Mouse (Mus musculus): ENCODE data around the gene Cacna1s.

GRCm38 (mm10) chr1:136050312-136051012 is 2.1 kb upstream of the Cacna1s start, which contains the start of gene Ascl5:
- TF ChIP-seq POLR2A (IDR thresholded peaks at IDR 0.05; ENCODE audit: insufficient read depth, low read depth, low read length) (no peak), CTCF (IDR thresholded peaks at IDR 0.05; ENCODE audit: insufficient read depth, low read depth, low read length) (no peak)
